Mouse (Mus musculus) MEL (cell line): Measurements from ENCODE around the gene Lhx1.
A peak's percentile ranks its signal among the peaks of the same experiment; 100 is the strongest.

Experiments used
- CTCF ChIP-seq, 3 experiments: IDR thresholded peaks in 2 of 3; conservative IDR thresholded peaks in 1 of 3; 2 replicates each; pipeline ENCODE4 v1.5.1; 2011 to 2012; ENCODE audit warnings: low read length in 3 of 3, low read depth in 2 of 3, mild to moderate bottlenecking in 2 of 3, improper control_type of control experiment in 1 of 3, inconsistent platforms in 1 of 3, mixed read lengths in 1 of 3, moderate library complexity in 1 of 3; ENCODE audit not compliant: control insufficient read depth in 1 of 3, insufficient read depth in 1 of 3, poor library complexity in 1 of 3, severe bottlenecking in 1 of 3
- E2F4 ChIP-seq: IDR thresholded peaks from 2 replicates; pipeline ENCODE4 v1.6.1; 2011; ENCODE audit warnings: low read depth, low read length, improper control_type of control experiment, borderline replicate concordance
- ETS1 ChIP-seq: IDR thresholded peaks from 2 replicates; pipeline ENCODE4 v1.6.1; 2012; ENCODE audit warnings: low read depth, mild to moderate bottlenecking, inconsistent platforms, low read length, improper control_type of control experiment, moderate library complexity
- HCFC1 ChIP-seq: IDR thresholded peaks from 2 replicates; pipeline ENCODE4 v1.6.1; 2012; ENCODE audit warnings: low read depth, mild to moderate bottlenecking, inconsistent platforms, low read length, improper control_type of control experiment, moderate library complexity
- JUND ChIP-seq: IDR thresholded peaks from 2 replicates; pipeline ENCODE4 v1.6.1; 2011; ENCODE audit warnings: low read depth, mild to moderate bottlenecking, improper control_type of control experiment, low read length
- MAX ChIP-seq: IDR thresholded peaks from 2 replicates; pipeline ENCODE4 v1.6.1; 2011; ENCODE audit warnings: low read length, improper control_type of control experiment
- MAZ ChIP-seq: IDR thresholded peaks from 2 replicates; pipeline ENCODE4 v1.6.1; 2012; ENCODE audit warnings: low read depth, mild to moderate bottlenecking, inconsistent platforms, low read length, improper control_type of control experiment
- MYC ChIP-seq: IDR thresholded peaks from 2 replicates; pipeline ENCODE4 v1.6.1; 2011; ENCODE audit warnings: low read depth, mild to moderate bottlenecking, low read length, improper control_type of control experiment, moderate library complexity
- POLR2A ChIP-seq, 2 experiments: IDR thresholded peaks; 2 replicates each; pipeline ENCODE4 v1.6.1; 2011 to 2012; ENCODE audit warnings: low read length in 2 of 2, mild to moderate bottlenecking in 2 of 2, control low read depth in 1 of 2, improper control_type of control experiment in 1 of 2, low read depth in 1 of 2, moderate library complexity in 1 of 2; ENCODE audit not compliant: control insufficient read depth in 1 of 2, insufficient read depth in 1 of 2, poor library complexity in 1 of 2
- POLR2AphosphoS2 ChIP-seq: IDR thresholded peaks from 2 replicates; pipeline ENCODE4 v1.6.1; 2011; ENCODE audit warnings: low read length, improper control_type of control experiment
- SIN3A ChIP-seq: IDR thresholded peaks from 2 replicates; pipeline ENCODE4 v1.6.1; 2012; ENCODE audit warnings: low read length, improper control_type of control experiment, inconsistent platforms
- ZNF384 ChIP-seq: IDR thresholded peaks from 2 replicates; pipeline ENCODE4 v1.6.1; 2012; ENCODE audit warnings: low read depth, mild to moderate bottlenecking, inconsistent platforms, low read length, improper control_type of control experiment

DNA sequence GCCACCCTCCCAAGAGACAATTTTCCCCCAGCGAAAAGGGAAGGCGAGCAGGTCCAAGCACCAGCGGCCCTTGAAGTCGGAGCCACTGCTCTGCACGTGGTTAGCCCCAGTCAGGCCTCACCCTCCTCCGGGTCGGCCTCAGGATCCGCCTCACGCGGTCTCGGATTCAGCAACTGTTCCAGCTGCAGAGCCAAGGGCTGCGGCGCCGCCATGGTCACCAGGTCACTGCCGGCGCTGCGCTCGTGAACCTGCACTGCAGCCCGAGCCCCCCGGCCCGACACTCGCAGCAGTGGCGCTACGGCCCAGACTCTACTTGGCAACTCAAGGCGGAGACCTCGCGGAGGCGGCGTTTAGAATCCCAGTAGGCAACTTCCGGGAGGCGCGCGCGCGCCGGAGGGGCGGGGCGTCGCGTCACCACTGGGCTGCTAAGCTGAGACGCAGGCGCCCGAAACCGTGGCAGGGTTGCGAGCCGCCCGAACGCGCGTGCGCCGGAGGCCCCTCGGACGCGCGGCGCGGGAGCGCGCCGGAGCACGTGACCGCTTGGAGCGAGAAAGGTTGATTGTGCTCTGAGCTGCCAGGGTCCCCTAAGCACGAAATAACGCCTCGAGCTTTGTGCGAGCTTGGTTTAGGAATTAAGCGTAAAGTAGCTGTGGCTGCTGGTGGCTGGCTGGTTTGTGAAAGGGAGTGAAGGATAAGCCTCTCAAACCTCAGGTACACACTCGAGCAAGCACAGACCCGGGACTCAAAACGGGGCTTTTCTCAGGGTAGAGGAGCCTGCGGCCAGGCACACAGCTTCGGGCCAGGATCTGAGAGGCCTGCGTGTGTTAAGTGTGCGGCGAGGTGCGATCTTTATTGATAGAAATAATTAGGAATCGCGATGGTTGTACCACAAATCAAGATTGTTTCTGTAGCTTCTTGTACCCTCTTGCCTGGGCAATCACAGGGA, 11.9 kb downstream of the Lhx1 start, which contains the start of gene Aatf:
- TF ChIP-seq MAX (peak; percentile 98), JUND (no peak), HCFC1 (peak; percentile 79), MYC (peak; percentile 96), CTCF (IDR thresholded peaks at IDR 0.05 in 2 of 3, conservative IDR thresholded peaks at IDR 0.05 in 1 of 3; ENCODE audit: control insufficient read depth in 1 of 3, insufficient read depth in 1 of 3, low read depth in 2 of 3, low read length in 3 of 3, poor library complexity in 1 of 3, severe bottlenecking in 1 of 3) (no peak), SIN3A (peak; percentile 97), MAZ (no peak), ZNF384 (no peak), POLR2A (IDR thresholded peaks at IDR 0.05; ENCODE audit: control insufficient read depth in 1 of 2, insufficient read depth in 1 of 2, low read depth in 1 of 2, low read length in 2 of 2, poor library complexity in 1 of 2) (peak; percentile 89 to 98), E2F4 (no peak), POLR2AphosphoS2 (peak; percentile 99), ETS1 (0 out of 2 replicates have a peak, but pooled peaks have one; percentile 7)
